Mouse (Mus musculus) lung, embryonic 14.5 days (tissue): ENCODE data around the gene Krt76. TPM values are rescaled to one million over a fixed set of nuclear protein-coding genes. Genes with fewer than 3 reads are reported as not detected.

Experiments used
- ATAC-seq: fragments of 200-750 bp; cut with Nextera tagmentation; 2 replicates; pipeline ENCODE4 v1.8.0; 2017; ENCODE audit warnings: mild to moderate bottlenecking, moderate TSS enrichment, moderate library complexity; ENCODE audit not compliant: insufficient read depth
- DNase-seq: peaks from one replicate; pipeline ENCODE4 v3.0.0-alpha.2; 2015
- H3K27ac ChIP-seq: fragments of 300-500 bp; sonication (generic); 2 replicates; pipeline ENCODE4 v1.5.1; 2014; ENCODE audit warnings: low read depth, mild to moderate bottlenecking, moderate library complexity
- H3K27me3 ChIP-seq: fragments of 300-500 bp; sonication (generic); 2 replicates; pipeline ENCODE4 v1.6.1; 2014; ENCODE audit warnings: low read length, control low read depth; ENCODE audit not compliant: insufficient read depth
- H3K36me3 ChIP-seq: fragments of 300-500 bp; sonication (generic); 2 replicates; pipeline ENCODE4 v1.6.1; 2014; ENCODE audit warnings: control low read depth; ENCODE audit not compliant: insufficient read depth
- H3K4me1 ChIP-seq: fragments of 300-500 bp; sonication (generic); 2 replicates; pipeline ENCODE4 v1.6.1; 2014; ENCODE audit warnings: antibody characterized with exemption, control low read depth; ENCODE audit not compliant: insufficient read depth
- H3K4me2 ChIP-seq: fragments of 300-500 bp; sonication (generic); 2 replicates; pipeline ENCODE4 v1.6.1; 2014; ENCODE audit warnings: mild to moderate bottlenecking
- H3K4me3 ChIP-seq: fragments of 300-500 bp; sonication (generic); 2 replicates; pipeline ENCODE4 v1.5.1; 2014; ENCODE audit warnings: low read depth, low read length
- H3K9ac ChIP-seq: fragments of 300-500 bp; sonication (generic); 2 replicates; pipeline ENCODE4 v1.6.1; 2014
- H3K9me3 ChIP-seq: fragments of 300-500 bp; sonication (generic); 2 replicates; pipeline ENCODE4 v1.6.1; 2016; ENCODE audit warnings: low read depth, low read length, control low read depth
- CTCF ChIP-seq: IDR thresholded peaks from 2 replicates; pipeline ENCODE4 v1.5.1; 2016; ENCODE audit warnings: antibody characterized with exemption, low read depth
- WGBS: fragments of 180-500 bp; shearing (Covaris S2); extraction: QIAGEN DNeasy Blood & Tissue Kit; methylation state at CpG from one replicate; pipeline ENCODE4 v1.1.7; 2014; 5-methylcytosine and 5-hydroxymethylcytosine counted together
- polyA plus RNA-seq: library from polyadenylated mRNA; unstranded; fragments of >200 nt; fragmentation: Nextera tagmentation; extraction: Ambion mirVana; gene quantifications from 2 replicates; pipeline ENCODE4 v1.2.1, GENCODE M21; 2014

Gene Krt76
- polyA plus RNA-seq, 1 experiment from 2014 or later = not detected

DNA sequence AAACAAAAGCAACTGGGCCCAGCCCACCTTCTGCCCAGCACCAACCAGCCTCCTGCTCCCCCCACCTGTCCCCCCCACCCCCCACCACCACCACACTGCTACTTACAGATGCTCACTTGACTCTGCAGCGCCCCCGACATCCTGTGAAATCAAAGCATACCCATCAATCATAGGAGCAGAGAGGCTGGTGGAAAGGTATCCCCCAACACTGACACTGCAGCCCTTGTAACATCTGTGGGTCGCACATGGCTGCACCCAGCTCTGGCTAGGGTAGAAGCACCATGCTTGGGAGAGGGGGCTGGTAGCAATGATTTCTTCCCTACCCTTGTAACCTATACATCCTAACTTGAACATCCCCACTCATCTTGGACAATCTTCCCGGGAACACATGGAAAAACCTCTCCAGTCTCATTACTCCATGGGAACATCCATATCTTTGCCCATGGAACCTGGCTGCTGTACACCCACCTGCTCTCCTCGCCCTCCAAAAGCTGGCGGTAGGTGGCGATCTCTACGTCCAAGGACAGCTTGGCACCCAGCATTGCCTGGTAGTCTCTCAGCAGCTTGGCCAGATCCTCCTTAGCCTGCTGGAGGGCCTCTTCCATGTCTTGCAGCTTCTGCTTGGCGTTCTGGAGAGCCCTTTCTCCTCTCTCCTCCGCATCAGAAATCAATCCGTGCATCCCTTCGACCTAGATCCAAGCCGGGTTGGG lies 32.1 kb downstream of the Krt76 start:
- Histone ChIP-seq H3K27me3 (peaks cover 32% of the 10 kb centered on the region), H3K27ac (no peak overlapping the region), H3K9ac (no peak overlapping the region; the same call in 1 of the 2 replicates), H3K36me3 (no peaks in the 10 kb centered on the region), H3K4me1 (no peaks in the 10 kb centered on the region; the same call in 1 of the 2 replicates), H3K4me2 (peak overlapping the region; percentile 73), H3K4me3 (peak overlapping the region; percentile 34; the same call in 1 of the 2 replicates), H3K9me3 (no peaks in the 10 kb centered on the region)
- TF ChIP-seq CTCF = peak; percentile 28
- 54% methylated on average over 13 of the region's 13 CpGs for WGBS
- DNase-seq = peak; percentile 16
- no peak for ATAC-seq

- Histone ChIP-seq H3K9me3 (no peaks in the 10 kb centered on the region), H3K4me1 (no peaks in the 10 kb centered on the region; the same call in 1 of the 2 replicates), H3K4me2 (peak overlapping the region; percentile 73), H3K27ac (no peak overlapping the region), H3K4me3 (peak overlapping the region; percentile 34), H3K27me3 (peaks cover 32% of the 10 kb centered on the region), H3K9ac (peak overlapping the region; percentile 38), H3K36me3 (no peaks in the 10 kb centered on the region)
- DNase-seq = peak; percentile 66
- ATAC-seq = peak; percentile 49; the same call in 1 of the 2 replicates
- under 1% methylated on average over 33 of the region's 33 CpGs for WGBS
- TF ChIP-seq CTCF = no peak
Observed at GRCm38 (mm10) chr15:101859735-101860170, 33.0 kb downstream of the Krt76 start.

DNA sequence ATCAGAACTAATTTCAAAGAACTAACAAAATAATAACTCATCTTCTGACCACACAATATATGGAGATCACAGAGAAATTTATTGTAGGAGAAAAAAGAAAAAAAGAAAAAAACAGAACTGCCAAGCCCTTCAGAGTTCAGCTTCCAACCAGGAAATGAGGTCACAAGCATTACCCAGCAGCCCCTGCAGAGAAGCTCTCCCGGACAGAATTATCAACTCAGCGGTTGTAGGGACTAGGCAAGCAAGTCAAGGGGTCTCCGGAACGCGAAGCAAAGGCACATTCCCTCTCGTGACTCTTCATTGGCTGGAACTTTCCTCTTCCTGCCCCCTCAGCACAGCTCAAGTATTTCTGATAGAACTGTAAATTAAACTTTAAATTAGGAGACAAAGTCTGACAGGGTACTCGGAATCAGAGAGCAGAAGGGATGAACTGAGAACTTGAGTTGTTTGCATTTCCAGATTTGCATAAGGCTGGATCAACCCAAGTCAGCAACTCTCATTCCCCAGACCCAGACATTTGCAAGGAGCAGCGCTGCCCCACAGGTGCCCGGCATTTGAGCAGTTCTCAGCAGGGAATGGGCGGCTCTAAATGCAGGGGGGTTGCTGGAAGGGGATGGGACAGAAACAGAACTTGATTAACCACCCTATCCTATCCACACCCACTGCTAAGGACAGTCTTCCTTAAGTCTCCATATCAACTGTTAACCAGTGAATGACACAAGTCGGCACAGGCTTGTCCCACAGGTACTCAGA lies 33.9 kb downstream of the Krt76 start:
- Histone ChIP-seq H3K4me3 (0 out of 2 replicates have a peak overlapping the region, but pooled peaks have one; percentile 34), H3K4me1 (no peaks in the 10 kb centered on the region; the same call in 1 of the 2 replicates), H3K9ac (no peak overlapping the region), H3K27ac (no peak overlapping the region), H3K36me3 (no peaks in the 10 kb centered on the region), H3K27me3 (peaks cover 32% of the 10 kb centered on the region), H3K4me2 (peak overlapping the region; percentile 73), H3K9me3 (no peaks in the 10 kb centered on the region)
- ATAC-seq (no peak), DNase-seq (peak; percentile 21)
- WGBS = 5% methylated on average over 11 of the region's 11 CpGs
- TF ChIP-seq CTCF = no peak

GRCm38 (mm10) chr15:101856696-101857095 lies 36.0 kb downstream of the Krt76 start:
- Histone ChIP-seq H3K4me3 (no peak overlapping the region), H3K36me3 (no peaks in the 10 kb centered on the region), H3K9me3 (no peaks in the 10 kb centered on the region), H3K27ac (no peak overlapping the region), H3K9ac (no peak overlapping the region), H3K4me2 (no peak overlapping the region), H3K27me3 (peaks cover 36% of the 10 kb centered on the region), H3K4me1 (no peaks in the 10 kb centered on the region; the same call in 1 of the 2 replicates)
- DNase-seq (no peak), ATAC-seq (no peak)
- WGBS = 45% methylated on average over 5 of the region's 5 CpGs
- TF ChIP-seq CTCF = no peak

DNA sequence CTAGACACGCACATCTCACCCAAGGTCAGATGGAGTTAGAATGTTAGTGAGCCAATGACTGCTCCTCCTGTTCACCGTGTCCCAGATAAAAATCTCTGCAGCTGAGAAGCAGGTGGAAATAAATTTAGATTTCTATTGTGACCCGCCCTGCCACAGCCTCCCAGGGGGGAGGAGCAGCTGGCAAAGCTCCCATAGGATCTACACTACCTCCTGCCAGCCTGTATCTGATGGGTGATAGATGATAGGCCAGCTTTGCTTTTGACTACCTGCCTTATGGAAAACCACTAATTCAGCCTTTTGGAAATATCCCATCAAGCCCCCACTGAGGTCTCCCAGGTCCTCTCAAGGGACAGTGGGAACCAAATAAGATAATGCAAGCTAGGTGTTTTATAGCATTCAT lies 37.0 kb downstream of the Krt76 start:
- no peak overlapping the region for H3K27ac ChIP-seq
- no peaks in the 10 kb centered on the region; the same call in 1 of the 2 replicates for H3K4me1 ChIP-seq
- ATAC-seq = no peak
- whole genome bisulfite sequencing = 54% methylated on average over 3 of the region's 3 CpGs
- no peak for TF ChIP-seq CTCF
- no peaks in the 10 kb centered on the region for H3K36me3 ChIP-seq
- DNase-seq = no peak
- no peak overlapping the region for H3K9ac ChIP-seq
- no peak overlapping the region for H3K4me2 ChIP-seq
- H3K9me3 ChIP-seq = no peaks in the 10 kb centered on the region
- H3K4me3 ChIP-seq = no peak overlapping the region
- peaks cover 26% of the 10 kb centered on the region for H3K27me3 ChIP-seq

GRCm38 (mm10) chr15:101854294-101854693 lies 38.4 kb downstream of the Krt76 start:
- TF ChIP-seq CTCF = no peak
- Histone ChIP-seq H3K36me3 (no peaks in the 10 kb centered on the region), H3K4me1 (no peaks in the 10 kb centered on the region; the same call in 1 of the 2 replicates), H3K9me3 (no peaks in the 10 kb centered on the region), H3K27me3 (peaks cover 12% of the 10 kb centered on the region; the same call in 1 of the 2 replicates), H3K4me2 (no peak overlapping the region), H3K4me3 (no peak overlapping the region), H3K9ac (no peak overlapping the region), H3K27ac (no peak overlapping the region)
- DNase-seq = no peak
- WGBS = 11% methylated on average over 5 of the region's 5 CpGs
- ATAC-seq = no peak

DNA sequence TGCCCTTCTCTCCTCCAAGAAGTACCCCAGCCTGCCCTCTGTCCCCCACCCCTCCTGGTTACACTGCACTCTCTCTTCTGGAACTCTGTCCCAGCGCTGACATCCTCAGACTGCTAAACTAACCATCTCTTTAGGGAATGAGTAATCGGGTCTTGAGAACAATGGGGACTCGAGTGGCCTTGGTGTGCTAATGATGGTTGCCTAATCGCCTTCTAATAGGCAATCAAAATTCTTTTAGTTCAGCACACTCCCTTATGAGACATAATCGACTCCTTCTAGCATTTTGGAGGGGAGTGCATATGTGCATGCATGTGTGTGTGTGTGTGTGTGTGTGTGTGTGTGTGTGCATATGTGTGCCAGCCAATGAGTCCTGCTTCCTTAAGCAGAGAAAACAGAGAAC lies 40.1 kb downstream of the Krt76 start:
- no peak for TF ChIP-seq CTCF
- DNase-seq (no peak), ATAC-seq (no peak)
- no peak overlapping the region for H3K27ac ChIP-seq
- H3K36me3 ChIP-seq = no peaks in the 10 kb centered on the region
- H3K4me3 ChIP-seq = no peak overlapping the region
- no peaks in the 10 kb centered on the region for H3K9me3 ChIP-seq
- 42% methylated on average over 5 of the region's 5 CpGs for WGBS
- H3K27me3 ChIP-seq = 0 out of 2 replicates have a peak, but pooled peaks cover 5% of the 10 kb centered on the region
- H3K9ac ChIP-seq = no peak overlapping the region
- H3K4me2 ChIP-seq = no peak overlapping the region
- H3K4me1 ChIP-seq = no peaks in the 10 kb centered on the region
